Mouse (Mus musculus) limb, embryonic 10.5 days (tissue): ENCODE data around the gene Peak1. TPM values are rescaled to one million over a fixed set of nuclear protein-coding genes. Genes with fewer than 3 reads are reported as not detected.
A peak's percentile ranks its signal among the peaks of the same experiment; 100 is the strongest.

Source experiments
- DNase-seq: peaks from one replicate; pipeline ENCODE4 v3.0.0-alpha.2; 2017; ENCODE audit warnings: low spot score
- H3K27ac ChIP-seq: fragments of 300-500 bp; sonication (generic); 2 replicates; pipeline ENCODE4 v1.5.1; 2016; ENCODE audit warnings: mild to moderate bottlenecking
- H3K27me3 ChIP-seq: fragments of 300-500 bp; sonication (generic); 2 replicates; pipeline ENCODE4 v1.6.1; 2016; ENCODE audit warnings: low read depth, mild to moderate bottlenecking; ENCODE audit not compliant: poor library complexity, severe bottlenecking
- H3K36me3 ChIP-seq: fragments of 300-500 bp; sonication (generic); 2 replicates; pipeline ENCODE4 v1.6.1; 2016; ENCODE audit warnings: mild to moderate bottlenecking, moderate library complexity
- H3K4me1 ChIP-seq: fragments of 300-500 bp; sonication (generic); 2 replicates; pipeline ENCODE4 v1.6.1; 2016
- H3K4me3 ChIP-seq: fragments of 300-500 bp; sonication (generic); 2 replicates; pipeline ENCODE4 v1.5.1; 2016; ENCODE audit warnings: mild to moderate bottlenecking, moderate library complexity
- H3K9me3 ChIP-seq: fragments of 300-500 bp; sonication (generic); replicated peaks from 2 replicates; pipeline ENCODE4 v1.6.1; 2016; ENCODE audit warnings: mild to moderate bottlenecking
- WGBS: fragments of 180-500 bp; shearing (Covaris S2); methylation state at CpG from one replicate; pipeline ENCODE4 v1.1.7; 2016; 5-methylcytosine and 5-hydroxymethylcytosine counted together
- polyA plus RNA-seq: library from polyadenylated mRNA; unstranded; fragments of >200 nt; fragmentation: Nextera tagmentation; extraction: Ambion mirVana; gene quantifications from 2 replicates; pipeline ENCODE4 v1.2.1, GENCODE M21; 2016

Peak1 gene
- polyA plus RNA-seq, 1 experiment from 2014 or later = 6.1 TPM

DNA sequence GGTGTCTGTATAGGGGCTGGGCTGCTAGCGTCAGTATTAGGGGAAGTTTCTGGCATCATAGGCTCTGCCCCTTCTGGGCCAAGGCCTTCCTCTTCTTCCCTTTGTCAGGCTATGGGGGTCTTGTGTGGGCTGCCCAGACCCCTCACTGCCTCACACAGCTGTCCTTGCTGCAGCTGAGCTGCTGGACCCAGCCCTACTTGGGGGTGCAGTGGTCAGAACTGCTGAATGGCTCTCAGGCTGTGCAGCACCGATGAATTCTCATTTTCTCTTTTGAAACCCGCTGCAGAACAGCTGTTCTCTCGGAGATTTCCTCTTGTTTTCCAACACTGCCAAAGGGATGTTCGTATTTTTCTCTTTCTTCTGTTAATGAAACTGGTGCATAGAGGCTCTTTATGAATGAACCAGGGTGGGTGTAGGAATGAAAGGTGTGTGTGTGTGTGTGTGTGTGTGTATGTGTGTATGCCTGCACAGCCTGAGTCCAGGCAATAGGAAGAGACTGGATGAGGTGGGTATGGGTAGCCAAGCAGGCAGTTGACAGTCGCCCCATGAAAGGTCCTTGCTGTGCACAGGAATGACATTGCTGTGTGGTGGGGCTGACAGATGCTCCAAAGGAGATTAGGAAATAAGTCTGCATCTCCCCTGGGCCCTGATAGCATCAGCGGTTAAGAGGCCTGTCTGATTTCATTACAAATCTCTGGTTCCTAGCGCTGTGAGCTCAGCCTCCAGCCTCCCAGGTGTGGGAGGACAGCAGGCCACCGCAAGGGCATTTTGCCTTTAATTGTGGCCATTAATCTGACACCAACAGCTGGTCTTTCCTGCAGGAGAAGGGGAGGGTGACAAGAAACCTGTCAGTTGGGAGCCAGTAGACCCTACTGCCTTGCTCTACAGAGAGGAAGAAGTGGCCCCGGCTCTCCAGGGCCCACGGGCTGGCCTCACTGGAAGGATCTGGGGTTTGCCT, 226.1 kb downstream of the Peak1 start:
- H3K4me3 ChIP-seq = no peak overlapping the region
- H3K36me3 ChIP-seq = no peaks in the 10 kb centered on the region
- peaks cover 25% of the 10 kb centered on the region for H3K4me1 ChIP-seq
- no peak for DNase-seq
- peaks cover 6% of the 10 kb centered on the region; the same call in 1 of the 2 replicates for H3K27me3 ChIP-seq
- no peaks in the 10 kb centered on the region for H3K9me3 ChIP-seq
- 57% methylated on average over 11 of the region's 11 CpGs for WGBS
- H3K27ac ChIP-seq = 0 out of 2 replicates have a peak overlapping the region, but pooled peaks have one; percentile 25

GRCm38 (mm10) chr9:56180118-56180781, 237.6 kb downstream of the Peak1 start:
- Histone ChIP-seq H3K9me3 (no peaks in the 10 kb centered on the region), H3K36me3 (no peaks in the 10 kb centered on the region), H3K27ac (no peak overlapping the region), H3K27me3 (no peaks in the 10 kb centered on the region), H3K4me1 (peaks cover 14% of the 10 kb centered on the region; the same call in 1 of the 2 replicates), H3K4me3 (no peak overlapping the region)
- 57% methylated on average over 8 of the region's 8 CpGs for WGBS
- DNase-seq = no peak

GRCm38 (mm10) chr9:56179416-56180117, 238.3 kb downstream of the Peak1 start:
- DNase-seq = no peak
- H3K36me3 ChIP-seq = no peaks in the 10 kb centered on the region
- WGBS = 79% methylated on average over 6 of the region's 6 CpGs

DNA sequence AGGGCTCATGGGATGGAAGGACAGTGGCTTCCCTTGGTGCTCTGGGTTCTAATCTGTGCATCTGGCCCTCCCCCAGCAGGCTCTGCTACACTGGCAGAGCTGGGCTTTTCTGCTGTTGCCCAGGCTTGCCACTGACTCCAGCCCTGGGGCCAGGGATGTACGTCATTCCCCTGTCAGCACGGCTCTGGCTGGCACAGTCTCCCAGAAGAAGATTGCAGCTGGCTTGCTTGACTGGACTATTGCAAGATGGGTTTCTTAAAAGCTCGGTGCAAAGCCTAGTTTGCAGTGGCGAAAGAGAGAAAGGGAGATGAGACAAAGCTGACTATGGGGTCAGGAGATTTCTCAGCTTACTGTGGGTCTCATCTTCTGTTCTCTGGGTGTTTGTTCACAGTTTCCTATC, 240.5 kb downstream of the Peak1 start:
- Histone ChIP-seq H3K4me1 (peaks cover 14% of the 10 kb centered on the region; the same call in 1 of the 2 replicates), H3K36me3 (no peaks in the 10 kb centered on the region), H3K27ac (no peak overlapping the region), H3K27me3 (no peaks in the 10 kb centered on the region), H3K4me3 (no peak overlapping the region), H3K9me3 (no peaks in the 10 kb centered on the region)
- DNase-seq = no peak
- 77% methylated on average over 4 of the region's 4 CpGs for WGBS

More at GRCm38 (mm10) chr9:56179416-56180117, 238.3 kb downstream of the Peak1 start:
- Histone ChIP-seq H3K4me1 (peaks cover 14% of the 10 kb centered on the region; the same call in 1 of the 2 replicates), H3K9me3 (no peaks in the 10 kb centered on the region), H3K4me3 (no peak overlapping the region), H3K27me3 (no peaks in the 10 kb centered on the region), H3K27ac (no peak overlapping the region)

GRCm38 (mm10) chr9:56175316-56175715, 242.6 kb downstream of the Peak1 start:
- no peak for DNase-seq
- no peaks in the 10 kb centered on the region for H3K36me3 ChIP-seq
- H3K4me3 ChIP-seq = no peak overlapping the region
- H3K27me3 ChIP-seq = no peaks in the 10 kb centered on the region
- no peaks in the 10 kb centered on the region for H3K9me3 ChIP-seq
- H3K4me1 ChIP-seq = peaks cover 10% of the 10 kb centered on the region; the same call in 1 of the 2 replicates
- no peak overlapping the region for H3K27ac ChIP-seq
- 90% methylated on average over 3 of the region's 3 CpGs for WGBS

DNA sequence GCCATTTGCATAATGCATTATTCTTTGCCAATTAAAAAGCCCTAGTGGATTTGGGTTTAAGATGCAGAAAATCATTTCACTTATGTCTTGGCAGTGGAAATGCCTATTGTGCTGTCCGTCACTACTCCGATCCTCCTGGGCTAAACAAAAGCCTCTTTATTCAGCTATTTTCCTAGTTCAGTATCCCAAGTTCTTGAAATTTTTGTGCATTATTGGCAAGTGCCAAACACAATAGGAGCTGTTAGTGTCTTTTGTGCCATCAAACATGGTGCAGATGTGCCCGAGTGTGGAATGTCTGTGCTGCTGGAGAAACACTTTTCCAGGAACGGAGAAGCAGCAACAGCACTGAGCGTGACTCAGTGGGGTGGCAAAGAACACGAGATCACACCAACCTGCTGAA, 250.2 kb downstream of the Peak1 start:
- H3K4me3 ChIP-seq = no peak overlapping the region
- H3K36me3 ChIP-seq = no peaks in the 10 kb centered on the region
- peaks cover 45% of the 10 kb centered on the region for H3K4me1 ChIP-seq
- DNase-seq = no peak
- WGBS = 79% methylated on average over 6 of the region's 6 CpGs
- H3K27me3 ChIP-seq = no peaks in the 10 kb centered on the region; the same call in 1 of the 2 replicates
- no peak overlapping the region for H3K27ac ChIP-seq
- H3K9me3 ChIP-seq = no peaks in the 10 kb centered on the region

- peaks cover 54% of the 10 kb centered on the region for H3K4me1 ChIP-seq
- DNase-seq = peak; percentile 40
- no peak overlapping the region for H3K4me3 ChIP-seq
- H3K36me3 ChIP-seq = no peaks in the 10 kb centered on the region
- H3K27me3 ChIP-seq = no peaks in the 10 kb centered on the region; the same call in 1 of the 2 replicates
- no peaks in the 10 kb centered on the region for H3K9me3 ChIP-seq
- WGBS = 49% methylated on average over 5 of the region's 5 CpGs
- H3K27ac ChIP-seq = peak overlapping the region; percentile 53
Measured at GRCm38 (mm10) chr9:56166161-56166560, 251.7 kb downstream of the Peak1 start.

DNA sequence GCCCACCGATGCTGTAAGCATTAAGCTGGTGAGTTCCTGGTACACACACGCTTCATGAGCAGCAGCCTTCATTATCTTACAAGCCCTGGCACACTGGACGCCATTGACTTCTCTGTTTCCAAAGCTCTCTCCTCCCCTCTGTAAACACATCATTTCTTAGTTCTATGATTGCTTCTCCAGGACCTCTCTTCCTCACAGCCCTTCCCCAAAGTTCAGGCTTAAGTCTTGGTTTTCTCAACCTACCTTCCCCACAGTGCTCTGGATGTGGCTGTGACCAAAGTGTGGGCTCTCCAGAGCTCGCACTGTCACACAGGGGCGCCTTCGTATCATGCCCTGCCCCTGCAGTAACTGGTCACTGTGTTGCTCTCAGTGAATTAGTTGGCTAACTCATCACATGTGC, 252.5 kb downstream of the Peak1 start, which contains the start of gene Tspan3:
Tspan3 (minus strand) TSS at position 101 of the 400 bp plus-strand sequence.
- 93% methylated on average over 6 of the region's 6 CpGs for WGBS
- no peak for DNase-seq
- H3K4me1 ChIP-seq = peaks cover 57% of the 10 kb centered on the region
- no peaks in the 10 kb centered on the region for H3K9me3 ChIP-seq
- no peaks in the 10 kb centered on the region for H3K36me3 ChIP-seq
- H3K27ac ChIP-seq = peak within 1 kb of the TSS; percentile 53
- no peak within 1 kb of the TSS for H3K4me3 ChIP-seq
- H3K27me3 ChIP-seq = no peaks in the 10 kb centered on the region; the same call in 1 of the 2 replicates

- Histone ChIP-seq H3K4me1 (peaks cover 37% of the 10 kb centered on the region), H3K36me3 (no peaks in the 10 kb centered on the region), H3K27ac (peak overlapping the region; percentile 99), H3K9me3 (no peaks in the 10 kb centered on the region), H3K27me3 (no peaks in the 10 kb centered on the region; the same call in 1 of the 2 replicates), H3K4me3 (peak overlapping the region; percentile 98)
- under 1% methylated on average over 82 of the region's 82 CpGs for WGBS
- DNase-seq = peak; percentile 93
Measured at GRCm38 (mm10) chr9:56160341-56161141, 257.3 kb downstream of the Peak1 start.

GRCm38 (mm10) chr9:56159456-56159855, 258.4 kb downstream of the Peak1 start:
- Histone ChIP-seq H3K4me3 (peak overlapping the region; percentile 98), H3K36me3 (no peaks in the 10 kb centered on the region), H3K9me3 (no peaks in the 10 kb centered on the region), H3K4me1 (peaks cover 32% of the 10 kb centered on the region), H3K27me3 (no peaks in the 10 kb centered on the region; the same call in 1 of the 2 replicates), H3K27ac (peak overlapping the region; percentile 99)
- WGBS = 14% methylated on average over 2 of the region's 2 CpGs
- DNase-seq = no peak

GRCm38 (mm10) chr9:56158077-56158476, 259.8 kb downstream of the Peak1 start:
- Histone ChIP-seq H3K4me3 (no peak overlapping the region), H3K9me3 (no peaks in the 10 kb centered on the region), H3K27ac (no peak overlapping the region), H3K36me3 (no peaks in the 10 kb centered on the region), H3K4me1 (peaks cover 26% of the 10 kb centered on the region), H3K27me3 (no peaks in the 10 kb centered on the region)
- WGBS = 86% methylated on average over 2 of the region's 2 CpGs
- no peak for DNase-seq

- WGBS = 96% methylated on average over 5 of the region's 5 CpGs
- Histone ChIP-seq H3K9me3 (no peaks in the 10 kb centered on the region), H3K4me1 (peaks cover 16% of the 10 kb centered on the region), H3K27me3 (no peaks in the 10 kb centered on the region), H3K36me3 (peaks cover 17% of the 10 kb centered on the region), H3K4me3 (no peak overlapping the region), H3K27ac (no peak overlapping the region)
- no peak for DNase-seq
Measured at GRCm38 (mm10) chr9:56154572-56154971, 263.3 kb downstream of the Peak1 start.
